Mouse (Mus musculus) ES-E14 (cell line): ENCODE results near the gene Cyb561d1. TPM values are rescaled to one million over a fixed set of nuclear protein-coding genes. Genes with fewer than 3 reads are reported as not detected.

Source experiments
- DNase-seq: peaks from one replicate; pipeline ENCODE4 v3.0.0-alpha.2; 2013; ENCODE audit warnings: low read depth, low spot score
- H3K27ac ChIP-seq: 2 replicates; pipeline ENCODE4 v1.5.1; 2012; ENCODE audit warnings: low read depth, mild to moderate bottlenecking, low read length, moderate library complexity, mixed read lengths; ENCODE audit not compliant: poor library complexity, insufficient read depth, severe bottlenecking
- H3K36me3 ChIP-seq: 2 replicates; pipeline ENCODE4 v1.6.1; 2012; ENCODE audit warnings: mild to moderate bottlenecking, low read length, moderate library complexity, mixed read lengths; ENCODE audit not compliant: control insufficient read depth, poor library complexity, insufficient read depth, severe bottlenecking
- H3K4me1 ChIP-seq, 2 experiments: fragments of 150-350 bp in 1 of 2; sonication (generic) in 1 of 2; 2 replicates each; pipeline ENCODE4 v1.6.1; 2012; ENCODE audit warnings: low read length in 2 of 2, mild to moderate bottlenecking in 1 of 2, mixed read lengths in 1 of 2; ENCODE audit not compliant: control insufficient read depth in 2 of 2, insufficient read depth in 2 of 2, poor library complexity in 1 of 2
- H3K4me3 ChIP-seq, 2 experiments: fragments of 150-350 bp in 1 of 2; sonication (generic) in 1 of 2; 2 replicates each; pipeline ENCODE4 v1.5.1; 2012; ENCODE audit warnings: low read length in 2 of 2, low read depth in 1 of 2, mild to moderate bottlenecking in 1 of 2, mixed read lengths in 1 of 2; ENCODE audit not compliant: insufficient read depth in 1 of 2, poor library complexity in 1 of 2, severe bottlenecking in 1 of 2
- H3K9ac ChIP-seq: 2 replicates; pipeline ENCODE4 v1.6.1; 2012; ENCODE audit warnings: low read depth, mild to moderate bottlenecking, low read length, mixed read lengths; ENCODE audit not compliant: poor library complexity, insufficient read depth, severe bottlenecking
- H3K9me3 ChIP-seq: fragments of 150-350 bp; sonication (generic); 2 replicates; pipeline ENCODE4 v1.6.1; 2012; ENCODE audit warnings: low read depth, mild to moderate bottlenecking, low read length; ENCODE audit not compliant: control insufficient read depth, insufficient read depth
- CHD2 ChIP-seq: IDR thresholded peaks from 2 replicates; pipeline ENCODE4 v1.6.1; 2014; ENCODE audit warnings: mild to moderate bottlenecking, low read depth, low read length, inconsistent platforms
- HCFC1 ChIP-seq: IDR thresholded peaks from 2 replicates; pipeline ENCODE4 v1.6.1; 2012; ENCODE audit warnings: low read length, inconsistent platforms, borderline replicate concordance; ENCODE audit not compliant: insufficient read depth
- MAFK ChIP-seq: IDR thresholded peaks from 2 replicates; pipeline ENCODE4 v1.6.1; 2014; ENCODE audit warnings: mild to moderate bottlenecking, low read depth, low read length, inconsistent platforms; ENCODE audit not compliant: insufficient read depth
- ZC3H11A ChIP-seq: IDR thresholded peaks from 2 replicates; pipeline ENCODE4 v1.6.1; 2012; ENCODE audit warnings: low read depth, mild to moderate bottlenecking, inconsistent platforms, low read length, borderline replicate concordance
- ZNF384 ChIP-seq: IDR thresholded peaks from 2 replicates; pipeline ENCODE4 v1.6.1; 2012; ENCODE audit warnings: low read depth, low read length, inconsistent platforms
- in situ Hi-C, 2 experiments: fragments of 600-800 bp; cut with MboI; formaldehyde crosslinking; loops; one replicate each; pipeline ENCODE4 v1.15.1; 2025; ENCODE audit warnings: low sequenced_read_pairs in 2 of 2, inconsistent platforms in 1 of 2; ENCODE audit not compliant: unreplicated experiment in 2 of 2
- total RNA-seq: library from RNA; depleted of rRNA; stranded (reverse); fragments of 300-350 nt; gene quantifications from 2 replicates; pipeline ENCODE4 v1.2.3, GENCODE M21; 2012

Gene Cyb561d1
- total RNA-seq, 1 experiment = 2.2 TPM

DNA sequence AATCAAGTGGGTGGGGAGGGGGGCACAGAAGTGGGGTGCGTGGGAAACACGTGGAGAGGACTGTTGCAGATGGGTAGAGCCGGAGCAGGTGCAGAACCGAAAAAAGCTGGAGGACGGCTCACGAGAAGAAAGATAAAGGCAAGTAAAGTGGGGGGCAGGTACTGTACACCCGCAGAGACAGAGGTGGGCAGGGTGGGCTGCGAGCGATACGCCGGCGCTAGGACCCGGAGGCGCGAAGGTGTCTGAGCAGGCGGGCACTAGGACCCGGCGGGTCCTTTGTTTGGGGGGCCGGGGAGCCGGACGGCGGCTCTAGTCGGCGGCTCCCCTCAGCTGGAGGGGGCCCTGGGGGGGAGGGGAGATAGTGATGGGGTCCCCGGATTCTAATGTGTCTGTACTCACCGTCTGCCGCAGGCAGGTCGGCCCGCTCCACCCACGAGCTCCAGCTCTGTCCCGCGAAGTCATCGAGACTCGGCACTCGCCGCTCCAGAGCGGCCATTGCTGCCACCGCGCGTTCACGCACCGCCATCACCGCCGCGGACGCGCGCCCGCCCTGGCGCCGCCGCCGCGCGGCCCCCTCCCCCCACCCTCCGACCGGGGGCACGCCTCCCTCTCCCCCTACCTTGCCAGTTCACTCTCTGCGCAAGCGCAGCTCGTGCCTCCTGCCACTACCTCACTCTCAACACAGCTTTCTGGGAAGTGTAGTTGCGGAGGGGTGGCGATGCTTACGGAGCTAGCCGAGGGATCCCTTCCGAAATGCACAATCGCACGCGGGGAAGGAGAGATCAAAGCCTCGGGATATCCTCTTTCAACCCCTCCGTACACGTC, 9.1 kb upstream of the Cyb561d1 start:
- Histone ChIP-seq H3K4me3 (peak overlapping the region; percentile 78 to 86), H3K27ac (peak overlapping the region; percentile 67), H3K9me3 (no peaks in the 10 kb centered on the region), H3K9ac (peak overlapping the region; percentile 92), H3K36me3 (peaks cover 18% of the 10 kb centered on the region; the same call in 1 of the 2 replicates), H3K4me1 (peaks cover 0 to 22% of the 10 kb centered on the region in 2 experiments; a peak in 2 of 4 replicates)
- peak; percentile 95 for DNase-seq
- in situ Hi-C loops = no loop called here
- peak; percentile 91 for TF ChIP-seq HCFC1
- TF ChIP-seq ZC3H11A = no peak
- no peak for TF ChIP-seq ZNF384
- TF ChIP-seq CHD2 = no peak
- TF ChIP-seq MAFK = no peak

DNA sequence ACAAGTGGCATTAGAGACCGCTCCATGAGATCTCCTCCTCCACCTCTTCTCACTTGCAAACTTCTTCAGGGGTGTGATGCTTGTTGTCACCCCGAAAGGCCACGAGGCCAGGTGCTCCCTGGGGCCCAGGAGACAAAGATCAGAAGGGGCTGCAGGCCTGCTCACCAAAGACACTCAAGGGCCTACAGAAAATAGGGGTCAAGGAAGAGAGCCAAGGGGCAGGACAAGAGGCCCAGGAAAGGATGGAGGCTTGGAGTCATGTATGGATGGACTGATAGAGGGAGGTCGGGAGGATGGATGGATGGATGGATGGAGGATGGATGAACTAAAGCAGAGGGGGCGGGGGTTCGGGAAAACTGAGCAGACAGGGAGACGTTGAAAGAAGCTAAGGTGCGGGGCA, 8.5 kb upstream of the Cyb561d1 start:
- TF ChIP-seq MAFK = no peak
- no peak for TF ChIP-seq HCFC1
- TF ChIP-seq ZC3H11A = no peak
- H3K27ac ChIP-seq = no peak overlapping the region
- H3K4me1 ChIP-seq = peaks cover 0 to 26% of the 10 kb centered on the region in 2 experiments; a peak in 2 of 4 replicates
- H3K9ac ChIP-seq = peak overlapping the region; percentile 77
- DNase-seq = no peak
- peaks cover 19% of the 10 kb centered on the region; the same call in 1 of the 2 replicates for H3K36me3 ChIP-seq
- H3K4me3 ChIP-seq = peak overlapping the region; percentile 78 to 86
- H3K9me3 ChIP-seq = no peaks in the 10 kb centered on the region
- in situ Hi-C loops = no loop called here

- H3K9ac ChIP-seq = no peak overlapping the region
- no peak overlapping the region for H3K4me3 ChIP-seq
- no peak for DNase-seq
- in situ Hi-C loops = no loop called here
- no peak overlapping the region for H3K27ac ChIP-seq
- H3K4me1 ChIP-seq = peaks cover 0 to 31% of the 10 kb centered on the region in 2 experiments; a peak in 2 of 4 replicates
- peaks cover 19% of the 10 kb centered on the region; the same call in 1 of the 2 replicates for H3K36me3 ChIP-seq
- H3K9me3 ChIP-seq = no peaks in the 10 kb centered on the region
- TF ChIP-seq CHD2 (no peak), ZC3H11A (no peak), MAFK (no peak), HCFC1 (no peak), ZNF384 (no peak)
Observed at GRCm38 (mm10) chr3:108209001-108209400, 8.0 kb upstream of the Cyb561d1 start.

DNA sequence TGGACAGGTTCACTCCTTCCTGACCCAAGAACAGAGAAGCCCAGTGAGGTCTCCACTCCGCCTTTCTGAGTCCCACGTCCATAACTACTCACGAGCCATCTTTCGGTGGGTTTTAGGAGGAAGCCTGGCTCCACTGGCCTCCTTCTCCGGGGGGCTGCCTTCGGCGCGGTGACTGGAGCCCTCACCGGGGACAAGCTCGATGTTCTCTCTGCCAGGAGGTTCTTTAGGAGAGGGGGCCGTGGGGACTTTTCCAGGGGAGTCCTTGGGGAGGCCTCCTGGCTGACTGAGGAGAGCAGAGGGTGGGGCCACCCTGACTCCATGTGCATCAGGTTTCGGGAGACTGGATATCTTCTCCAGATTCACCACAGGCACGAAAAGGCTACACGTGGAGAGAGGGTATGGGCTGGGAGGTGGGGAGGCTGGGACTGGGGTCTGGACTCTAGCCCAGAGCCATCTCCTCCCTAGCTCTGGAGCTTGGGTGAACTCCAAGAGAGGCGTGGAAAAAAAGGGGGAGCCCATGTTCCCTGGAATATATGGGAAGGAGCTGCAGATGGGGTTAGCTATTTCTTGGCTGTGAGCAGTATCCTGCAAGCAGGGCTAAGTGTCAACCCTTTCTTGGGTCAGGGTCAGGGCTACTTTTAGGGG, 5.8 kb upstream of the Cyb561d1 start:
- TF ChIP-seq CHD2 = no peak
- TF ChIP-seq ZC3H11A = no peak
- TF ChIP-seq HCFC1 = no peak
- no peak for TF ChIP-seq MAFK
- no peak for TF ChIP-seq ZNF384
- Histone ChIP-seq H3K27ac (no peak overlapping the region), H3K9ac (no peak overlapping the region), H3K9me3 (no peaks in the 10 kb centered on the region), H3K4me1 (peaks cover 0 to 34% of the 10 kb centered on the region in 2 experiments; a peak in 2 of 4 replicates), H3K4me3 (no peak overlapping the region), H3K36me3 (peaks cover 25% of the 10 kb centered on the region; the same call in 1 of the 2 replicates)
- in situ Hi-C loops = no loop called here
- no peak for DNase-seq
